Mouse (Mus musculus) thymus, postnatal 0 days (tissue): Measurements from ENCODE around the gene 2010111I01Rik. TPM values are rescaled to one million over a fixed set of nuclear protein-coding genes. Genes with fewer than 3 reads are reported as not detected.

Experiments
- DNase-seq: peaks from one replicate; pipeline ENCODE4 v3.0.0-alpha.2; 2015; ENCODE audit warnings: low spot score
- polyA plus RNA-seq: library from polyadenylated mRNA; unstranded; fragments of >200 nt; fragmentation: Nextera tagmentation; extraction: Ambion mirVana; gene quantifications from 2 replicates; pipeline ENCODE4 v1.2.1, GENCODE M21; 2015

2010111I01Rik gene
- polyA plus RNA-seq, 1 experiment from 2014 or later, result 69.4 TPM

DNA sequence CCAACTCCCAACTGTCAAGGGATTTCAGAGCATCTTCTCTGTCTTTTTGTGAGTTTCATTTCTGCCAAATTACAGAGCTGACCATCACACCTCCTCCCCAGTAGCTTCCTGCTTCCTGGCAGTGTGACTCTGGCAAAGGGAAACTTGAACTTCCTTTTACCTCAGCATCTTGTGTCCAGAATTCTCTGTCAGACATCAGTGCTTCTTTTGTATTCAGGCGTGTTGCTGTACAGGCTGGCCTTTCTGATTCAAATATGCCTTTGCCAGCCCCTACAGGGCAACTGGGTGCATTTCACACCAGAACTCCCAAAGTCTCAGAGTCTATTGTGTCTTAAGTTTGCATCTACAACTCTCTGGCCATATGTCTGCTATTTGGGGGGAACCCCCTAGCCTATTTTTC is 183.5 kb downstream of the 2010111I01Rik start:
- no peak for DNase-seq

DNA sequence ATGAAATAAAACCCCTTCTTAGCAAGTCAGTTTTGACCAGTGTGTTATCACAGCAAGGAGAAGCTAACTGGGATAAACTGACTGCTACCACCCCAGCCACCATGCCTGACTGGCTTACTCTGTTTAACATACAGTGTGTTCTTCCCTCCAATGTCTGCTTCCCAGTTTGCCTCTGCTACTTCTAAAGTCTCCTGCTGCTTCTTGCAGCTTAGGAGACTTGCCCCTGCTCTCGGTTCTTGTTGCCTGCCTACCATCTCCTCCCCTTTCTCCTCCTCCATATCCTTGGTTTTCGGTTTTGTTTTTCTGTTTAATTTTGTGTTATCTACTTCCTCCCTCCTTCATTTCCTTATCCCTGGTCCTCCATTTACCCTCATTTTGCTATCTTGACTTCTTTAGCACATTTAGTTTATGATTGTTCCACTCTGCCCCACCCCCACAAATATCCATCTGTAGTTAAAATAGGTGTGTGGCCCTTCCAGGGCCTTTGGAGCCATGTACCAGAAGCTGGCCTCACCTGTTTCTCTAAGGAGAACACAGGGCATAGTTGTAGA is 185.9 kb downstream of the 2010111I01Rik start:
- DNase-seq, result no peak

DNA sequence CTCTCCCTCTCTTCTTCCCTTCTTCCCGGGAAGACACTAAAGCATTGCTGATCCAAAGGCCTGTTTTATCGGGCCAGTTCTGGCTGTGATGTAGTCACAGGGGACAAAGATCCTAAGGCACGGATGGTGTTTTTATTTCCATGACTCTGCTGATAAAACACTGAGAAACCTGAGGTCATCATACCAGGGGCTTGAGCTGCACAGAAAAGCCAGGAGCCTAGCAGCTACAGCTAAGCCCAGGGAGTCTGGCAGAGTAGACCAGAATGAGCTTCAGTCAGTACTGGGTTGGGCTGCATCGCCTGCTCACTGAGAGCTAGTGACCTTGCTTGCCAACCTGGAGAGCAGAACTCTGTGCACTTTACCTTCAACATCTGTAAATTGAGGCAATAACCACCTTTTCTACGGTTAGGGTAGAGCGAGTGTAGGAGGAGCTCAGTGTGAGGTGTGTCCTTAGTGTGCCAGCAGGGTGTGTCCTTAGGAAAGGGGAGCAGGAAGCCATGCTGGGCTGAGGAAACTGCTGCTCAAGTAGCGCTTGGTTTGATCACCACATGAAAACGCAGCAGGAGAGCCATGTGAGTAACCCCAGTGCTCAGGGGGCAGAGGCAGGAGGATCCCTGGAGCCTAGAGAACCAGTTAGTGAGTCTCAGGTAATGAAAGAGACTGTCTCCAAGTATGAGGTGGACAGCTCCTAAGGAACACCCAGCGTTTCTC is 186.5 kb downstream of the 2010111I01Rik start:
- DNase-seq, result no peak

DNA sequence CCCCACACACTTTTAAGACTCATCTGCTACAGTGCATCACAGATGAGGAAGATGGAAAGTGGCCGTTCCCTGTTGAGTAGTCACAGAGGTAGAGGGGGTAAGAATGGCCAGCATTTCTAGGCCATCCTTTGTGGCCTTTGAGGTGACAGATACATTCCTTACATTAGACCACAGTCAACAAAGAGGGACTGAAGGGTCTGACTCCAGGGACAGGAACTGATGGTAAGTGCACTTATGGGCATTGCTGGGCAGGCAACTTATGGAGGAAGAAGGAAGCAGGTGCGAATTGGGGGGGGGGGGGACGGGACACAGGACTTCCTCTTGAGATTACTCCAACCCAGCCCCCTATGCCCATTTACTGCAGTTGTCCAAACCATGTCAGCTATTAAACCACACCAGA is 187.8 kb downstream of the 2010111I01Rik start:
- DNase-seq, result no peak

DNA sequence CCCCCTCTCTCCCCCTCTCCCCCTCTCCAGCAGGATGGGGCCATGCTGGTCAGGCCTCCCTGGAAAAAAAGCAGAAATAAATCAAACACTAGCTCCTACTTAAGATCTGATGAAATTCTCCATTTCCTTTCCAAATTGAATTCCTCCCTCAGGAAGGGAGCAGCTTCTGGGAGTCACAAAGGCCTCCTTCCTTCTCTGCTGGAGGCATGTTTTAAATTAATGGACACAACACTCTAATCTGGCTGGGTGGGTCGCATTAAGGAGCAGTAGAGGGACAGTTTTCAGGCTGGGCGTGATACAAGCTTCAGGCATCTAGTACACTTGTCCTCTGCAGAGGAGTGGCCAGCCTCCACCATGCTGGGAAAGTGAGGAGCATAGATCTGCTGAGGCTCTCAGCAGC is 188.7 kb downstream of the 2010111I01Rik start:
- DNase-seq, result no peak

DNA sequence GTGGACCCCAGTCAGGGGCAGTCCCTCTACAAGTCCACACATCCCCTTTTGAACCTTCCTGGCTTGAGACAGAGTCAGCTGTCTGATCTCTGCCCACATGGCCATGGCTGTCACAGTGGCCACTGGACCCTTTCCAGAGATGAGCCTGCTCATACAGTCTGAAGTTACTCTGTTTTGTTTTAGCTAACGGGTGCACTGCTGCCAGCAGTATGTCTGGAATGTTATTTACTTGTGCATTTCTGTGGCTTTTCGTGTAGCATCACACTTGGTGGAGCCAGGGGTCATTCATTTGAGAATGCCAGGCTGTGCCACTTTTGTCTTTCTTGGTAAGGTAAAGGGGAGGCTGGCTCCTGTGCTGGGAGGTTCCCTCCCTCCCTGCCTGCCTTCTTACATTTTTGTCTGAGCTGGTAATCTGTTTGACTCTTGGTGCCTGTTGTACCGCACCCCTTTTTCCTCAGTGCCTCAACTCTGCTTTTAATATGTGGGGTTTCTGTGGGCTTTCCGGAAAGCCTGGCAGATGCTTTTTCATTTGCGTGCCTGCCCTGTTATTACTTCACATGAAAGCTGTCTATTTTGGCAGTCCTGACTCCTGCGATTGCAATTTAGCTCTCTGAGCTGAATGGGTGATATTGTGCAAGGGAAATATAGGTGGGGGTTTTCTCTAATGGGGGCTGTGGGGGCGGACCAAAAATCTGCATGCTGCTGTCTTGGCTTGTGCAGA is 190.3 kb downstream of the 2010111I01Rik start:
- no peak for DNase-seq

DNA sequence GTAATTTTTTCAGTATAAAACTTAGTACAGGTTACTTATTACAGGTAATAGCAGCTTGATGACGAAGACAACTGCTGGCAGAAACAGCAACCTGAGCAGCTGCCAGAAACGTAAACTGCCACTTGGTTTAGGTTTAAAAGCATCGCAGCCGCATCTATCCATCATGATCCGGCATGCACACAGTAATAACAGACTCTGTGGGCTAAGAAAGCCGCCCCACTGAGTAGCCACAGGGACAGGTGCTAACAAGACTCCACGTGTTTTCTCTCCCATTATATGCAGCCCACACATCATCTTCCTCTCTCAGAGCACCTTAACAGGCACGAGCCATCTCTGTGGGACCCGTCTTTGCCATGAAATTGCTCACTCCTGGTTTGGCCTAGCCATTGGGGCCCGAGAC is 191.6 kb downstream of the 2010111I01Rik start:
- no peak for DNase-seq

DNA sequence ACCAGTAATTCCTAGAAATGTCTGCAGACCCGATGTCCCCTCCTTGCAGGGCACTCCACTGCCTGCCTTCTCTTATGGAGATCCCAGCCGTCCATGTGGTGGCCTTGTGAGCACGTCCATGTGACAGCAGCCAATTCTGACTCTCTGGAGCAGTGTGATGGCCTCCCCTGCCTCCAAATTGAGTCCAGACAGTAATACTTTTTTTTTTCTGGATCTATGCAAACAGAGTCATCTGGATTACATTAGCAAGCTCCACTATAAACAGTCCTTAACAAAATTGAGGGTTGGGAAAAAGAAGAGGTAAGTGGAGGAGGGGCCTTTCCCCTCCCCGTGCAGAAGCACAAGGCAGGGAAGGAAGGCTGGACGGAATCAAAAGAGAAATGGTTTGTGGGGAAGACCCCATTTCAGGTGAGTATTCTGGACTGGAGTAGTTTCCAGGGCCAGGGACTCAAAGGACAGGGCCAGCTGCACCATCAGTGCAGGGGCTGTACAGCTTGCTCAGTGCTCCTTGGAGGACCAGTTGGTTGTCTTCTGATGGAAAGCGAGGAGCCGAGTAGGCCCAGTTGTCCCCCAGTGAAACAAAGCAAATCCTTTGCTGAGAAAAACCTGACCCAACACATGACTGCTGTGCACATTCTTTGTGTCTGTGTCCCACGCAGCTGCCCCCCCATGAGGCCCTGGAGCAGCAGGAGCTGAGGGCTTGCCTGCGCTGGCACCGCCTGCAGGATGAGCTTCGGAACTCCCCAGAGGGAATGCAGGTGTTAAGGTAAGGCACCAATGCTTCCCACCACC is 205.8 kb downstream of the 2010111I01Rik start:
- DNase-seq, result no peak

DNA sequence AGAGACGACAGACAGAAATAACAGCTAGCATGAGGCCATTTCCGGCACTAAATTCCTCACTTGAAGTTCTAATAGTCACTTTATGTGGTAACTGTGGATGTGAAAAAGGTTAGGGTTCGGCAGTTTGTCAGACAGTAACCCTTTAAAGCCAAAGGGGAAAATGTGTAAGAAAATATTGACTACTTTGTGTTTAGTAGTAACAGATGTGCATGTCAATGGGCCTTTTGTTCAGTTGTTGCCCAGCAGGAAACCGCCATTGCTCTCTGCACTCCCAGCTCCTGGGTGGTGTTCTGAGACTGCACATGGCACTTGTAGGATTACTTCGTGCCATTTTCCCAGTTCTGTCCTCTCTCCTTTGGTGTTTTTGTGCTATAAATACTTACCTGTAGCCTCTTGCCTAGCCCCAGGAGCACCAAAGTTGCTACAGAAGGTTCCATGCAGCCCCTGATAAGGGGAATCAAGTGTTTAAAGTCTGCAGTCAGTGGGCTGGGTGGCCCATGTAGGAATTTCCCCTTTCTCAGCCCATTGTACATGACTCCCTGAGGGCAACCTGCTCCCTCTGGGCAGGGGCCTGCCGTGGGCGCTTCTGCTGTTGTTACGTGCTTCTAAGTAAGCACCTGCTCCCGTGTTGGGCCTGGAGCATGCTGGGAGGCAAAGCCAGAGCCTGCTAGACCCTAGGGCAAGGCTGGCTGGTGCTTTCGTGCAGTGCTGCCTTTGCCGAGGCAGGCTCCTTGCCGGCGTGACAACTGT is 206.8 kb downstream of the 2010111I01Rik start:
- DNase-seq, result no peak

DNA sequence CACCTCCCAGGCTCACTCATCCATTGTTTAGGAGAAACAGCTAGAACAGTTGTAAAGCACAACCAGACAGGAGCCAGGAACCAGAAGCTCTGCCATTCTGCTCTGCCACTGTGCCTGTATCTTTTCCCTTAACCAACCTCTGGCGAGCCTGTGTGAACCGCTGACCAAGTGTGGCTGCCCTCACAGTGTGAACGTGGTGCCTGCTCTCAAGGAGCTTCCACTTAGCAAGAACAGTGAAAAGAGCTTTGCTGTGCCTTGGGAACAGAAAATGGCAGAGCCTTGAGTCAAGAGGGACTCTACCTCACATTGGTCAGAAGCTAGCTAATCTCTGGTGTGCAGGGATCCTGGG is 207.4 kb downstream of the 2010111I01Rik start:
- DNase-seq, result no peak

DNA sequence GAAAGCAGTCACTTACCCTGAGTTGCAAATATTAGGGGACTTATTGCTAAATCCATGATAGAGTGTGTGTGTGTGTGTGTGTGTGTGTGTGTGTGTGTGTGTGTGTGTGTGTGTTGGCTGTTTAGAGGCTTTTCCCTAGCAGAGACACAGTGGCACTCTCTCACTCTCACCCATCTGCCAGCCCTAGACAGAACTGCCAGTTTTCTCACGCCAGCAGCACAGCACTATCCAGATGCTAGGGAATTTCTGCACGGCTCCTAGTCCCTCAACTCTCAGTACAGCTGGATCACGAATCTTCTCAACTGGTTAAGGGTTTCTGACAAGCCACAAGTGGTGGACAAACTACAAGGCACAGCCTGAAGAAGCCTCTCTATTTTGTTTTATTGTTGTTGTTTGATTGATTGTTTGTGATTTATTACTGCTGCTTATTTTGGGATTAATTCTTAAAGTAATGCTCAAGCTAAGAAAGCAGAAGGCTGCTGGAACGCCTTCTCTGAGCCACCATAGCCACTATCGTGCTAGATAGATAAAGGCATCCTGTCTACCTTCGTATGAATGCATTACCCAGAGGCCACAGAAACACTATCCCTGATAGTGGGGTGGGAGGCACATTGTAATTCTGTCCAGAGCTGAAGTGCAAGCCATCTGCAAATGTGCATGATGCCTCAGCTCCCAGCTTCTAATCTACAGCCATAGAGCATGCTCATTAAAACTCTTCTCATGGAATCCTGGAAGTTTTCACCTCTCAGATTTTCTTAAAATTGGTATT is 209.7 kb downstream of the 2010111I01Rik start:
- no peak for DNase-seq

DNA sequence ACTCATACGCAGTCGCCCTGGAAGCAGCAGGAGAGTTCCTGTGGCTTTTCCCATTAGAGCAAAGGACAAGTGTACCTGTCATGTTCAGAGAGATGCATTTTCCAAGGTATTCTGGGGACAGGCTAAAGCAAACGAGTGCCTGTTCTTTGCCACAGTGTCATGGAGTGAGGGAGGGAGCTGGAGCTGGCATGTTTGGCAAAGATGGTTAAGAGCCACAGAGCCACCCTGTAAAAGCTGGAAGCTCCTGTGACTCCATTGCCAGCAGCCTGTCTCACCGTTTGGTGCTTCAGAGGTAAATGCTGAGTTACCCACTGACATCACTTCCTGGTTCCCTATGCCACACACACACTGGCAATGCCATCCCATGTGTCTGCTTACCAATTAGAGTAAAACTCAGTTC is 211.4 kb downstream of the 2010111I01Rik start:
- DNase-seq, result no peak

DNA sequence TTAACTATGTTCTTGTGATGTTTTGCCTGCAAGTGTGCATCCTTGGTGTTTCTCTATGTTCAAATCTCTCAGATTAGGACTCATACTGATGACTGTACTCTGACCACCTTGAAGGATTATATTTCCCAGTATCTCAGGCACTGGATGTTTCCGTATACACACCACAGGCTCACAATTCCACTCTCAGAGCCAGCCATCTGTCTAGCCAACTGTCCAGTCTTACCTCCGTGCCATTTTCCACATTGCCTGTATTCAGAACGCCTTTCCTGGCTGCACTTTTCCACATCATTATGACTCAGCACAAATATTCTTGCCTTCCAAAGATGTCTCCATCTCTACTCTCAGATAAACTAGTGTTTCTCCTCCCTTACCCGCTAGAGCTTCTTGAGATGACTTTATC is 212.5 kb downstream of the 2010111I01Rik start:
- no peak for DNase-seq

DNA sequence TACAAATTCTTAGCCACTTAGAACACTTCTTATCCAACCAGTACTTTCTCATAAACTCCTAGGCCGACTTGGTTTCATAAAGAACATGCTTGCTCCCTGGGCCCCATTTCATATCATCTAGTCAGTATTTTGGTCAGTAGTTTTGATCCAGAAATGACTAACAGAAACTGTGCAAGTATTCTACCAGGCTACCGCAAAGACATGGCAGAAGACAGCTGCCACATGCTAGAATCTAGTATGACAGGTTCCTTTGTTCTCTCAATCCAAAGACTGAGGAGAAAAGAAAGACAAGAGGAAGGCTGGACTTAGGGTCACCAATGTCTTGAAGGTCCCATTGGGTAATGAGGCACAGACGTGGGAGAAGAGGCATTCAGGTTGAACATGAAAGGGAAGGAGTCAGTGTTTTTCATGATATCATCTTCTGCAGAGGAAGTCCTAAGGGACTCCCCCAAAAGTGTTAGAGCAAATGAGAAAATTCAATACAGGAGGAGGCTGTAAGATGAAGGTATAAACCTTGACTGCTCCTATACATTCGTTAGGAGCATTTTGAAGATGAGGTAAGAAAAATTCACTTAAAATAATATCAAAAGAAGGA is 216.0 kb downstream of the 2010111I01Rik start:
- no peak for DNase-seq

DNA sequence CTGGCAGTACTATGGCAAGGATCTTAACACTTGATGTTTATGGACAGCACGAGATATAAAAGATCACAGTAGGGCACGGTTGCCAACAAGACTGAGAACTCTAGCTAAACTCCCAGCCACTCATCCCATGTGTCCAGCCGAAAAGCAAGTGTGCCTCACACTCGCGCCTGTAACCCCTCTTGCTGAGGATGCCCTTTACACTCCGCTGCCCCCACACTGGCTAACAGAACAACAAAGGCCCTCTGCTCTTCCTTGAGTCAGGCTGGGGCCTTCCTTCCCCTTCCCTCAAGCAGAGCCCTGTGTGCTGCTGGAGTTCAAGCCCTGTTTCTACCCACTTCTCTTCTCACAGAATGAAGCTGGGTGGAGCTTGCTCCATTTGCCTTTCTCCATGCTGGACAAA is 220.3 kb downstream of the 2010111I01Rik start:
- no peak for DNase-seq

DNA sequence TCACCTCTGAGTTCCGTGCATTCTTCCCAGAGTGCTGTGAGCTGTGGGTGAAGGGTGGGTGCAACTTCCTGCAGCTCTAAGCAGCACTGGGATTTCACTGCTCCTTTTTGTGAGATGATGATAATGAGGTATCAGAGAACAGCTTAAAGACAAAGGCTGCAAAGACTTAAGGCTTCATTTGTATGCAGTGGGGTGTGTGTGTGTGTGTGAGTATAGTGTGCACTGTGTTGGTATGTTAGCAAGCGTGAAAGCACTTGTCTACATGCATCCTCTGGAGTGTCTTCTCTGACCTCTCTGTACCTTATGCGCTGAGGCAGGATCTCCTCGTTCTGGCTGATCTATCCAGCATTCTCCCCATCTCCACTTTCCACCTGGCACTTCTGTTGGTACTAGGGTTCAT is 221.5 kb downstream of the 2010111I01Rik start:
- no peak for DNase-seq

DNA sequence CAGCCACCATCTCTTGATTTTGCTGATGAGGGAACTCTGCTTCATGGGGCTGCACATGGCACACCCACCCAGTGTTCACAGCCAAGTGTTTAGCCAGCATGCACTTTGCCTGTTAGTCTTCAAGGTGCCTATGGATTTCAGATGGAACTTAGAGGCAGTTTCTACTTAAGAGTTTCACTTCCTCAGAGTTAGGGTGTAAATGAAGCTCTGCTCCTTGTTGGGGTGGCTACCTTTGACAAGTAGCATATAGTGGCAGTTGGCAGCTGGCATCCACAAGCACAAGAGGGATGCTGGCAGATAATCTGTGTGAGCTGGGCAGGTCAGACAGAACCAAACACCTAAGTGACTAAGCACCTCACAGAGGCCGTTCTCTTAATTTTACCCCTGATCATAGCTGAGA is 221.9 kb downstream of the 2010111I01Rik start:
- no peak for DNase-seq

DNA sequence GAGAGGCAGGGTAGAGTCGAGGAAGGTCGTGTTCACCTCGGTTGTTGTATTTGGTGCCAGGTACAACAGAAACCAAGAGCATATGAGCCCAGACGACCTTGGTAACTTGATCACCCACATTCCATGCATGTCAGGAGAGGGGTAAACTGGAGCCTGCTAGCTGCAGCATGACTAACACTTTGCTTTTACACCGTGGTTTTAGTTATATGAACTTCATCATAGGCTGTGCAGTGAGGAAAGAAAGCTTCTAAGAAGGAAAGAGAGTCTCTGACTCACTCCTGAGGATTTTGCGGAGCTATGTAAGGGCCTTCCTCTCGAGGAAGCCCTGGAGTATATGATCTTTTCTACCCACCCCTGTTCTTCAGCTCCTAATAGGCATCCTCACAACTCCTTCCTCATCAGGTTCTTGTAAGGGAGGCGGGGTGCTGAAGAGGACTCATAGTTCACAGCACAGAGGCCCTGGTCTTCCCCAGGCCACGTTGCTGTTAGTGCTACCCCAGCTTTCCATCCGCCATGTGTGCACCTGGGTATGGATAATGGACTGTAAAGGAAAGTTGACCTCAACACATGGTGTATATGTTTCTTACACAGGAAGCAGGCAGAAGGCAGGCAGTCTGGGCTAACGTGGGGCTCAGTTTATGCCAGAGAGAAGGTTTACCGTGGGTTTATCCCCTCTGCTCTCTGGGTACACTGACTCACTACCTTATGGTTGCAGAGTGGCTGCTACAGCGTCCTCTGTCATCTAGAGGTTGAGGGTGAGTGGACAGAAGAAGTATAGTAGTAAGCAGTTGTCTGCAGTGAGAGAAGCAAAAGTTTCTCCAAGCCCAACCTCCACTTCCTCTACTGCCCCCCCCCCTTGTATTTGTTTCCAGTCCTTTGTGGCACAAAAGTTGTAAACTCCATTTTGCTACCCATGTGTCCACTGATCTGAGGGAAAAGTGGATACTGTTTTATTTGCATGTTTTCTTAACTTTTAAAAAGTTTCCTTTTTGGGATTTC is 222.8 kb downstream of the 2010111I01Rik start:
- DNase-seq, result peak; percentile 7

DNA sequence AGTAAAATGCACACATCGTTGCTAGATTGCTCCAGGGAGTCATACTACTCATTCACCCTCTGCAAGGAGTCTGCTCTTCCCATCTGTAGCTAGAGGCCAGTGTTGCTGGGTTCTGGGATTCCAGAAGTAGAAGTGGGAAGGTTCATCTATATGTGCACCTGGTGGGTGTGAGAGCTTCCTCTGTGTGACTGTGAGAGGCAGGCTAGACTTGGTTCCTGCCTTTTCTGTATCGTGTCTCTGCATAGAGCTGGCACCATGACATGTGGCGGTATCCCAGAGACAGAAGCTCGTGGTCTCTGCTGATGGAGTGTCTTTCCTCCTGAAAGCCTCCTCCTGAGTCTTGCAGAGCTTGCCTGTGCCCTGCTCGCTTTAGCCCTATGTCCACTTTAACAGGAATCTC is 223.6 kb downstream of the 2010111I01Rik start:
- DNase-seq, result no peak
